Mouse (Mus musculus): ENCODE measurements around the gene Gmfg. TPM values are rescaled to one million over a fixed set of nuclear protein-coding genes. Genes with fewer than 3 reads are reported as not detected.

The Gmfg gene
- polyA plus RNA-seq, 1 experiment, result 2.8 TPM

GRCm38 (mm10) chr7:28410841-28411475 is 26.3 kb upstream of the Gmfg start:
- peak overlapping the region; percentile 29; the same call in 1 of the 2 replicates for H3K27ac ChIP-seq (ENCODE audit: insufficient read depth, low read length)

GRCm38 (mm10) chr7:28412826-28413225 is 24.4 kb upstream of the Gmfg start:
- Histone ChIP-seq H3K27ac (ENCODE audit: insufficient read depth, low read length) (no peak overlapping the region), H3K4me1 (ENCODE audit: control insufficient read depth, insufficient read depth, low read length) (no peaks in the 10 kb centered on the region; the same call in 1 of the 2 replicates)
- TF ChIP-seq POLR2A (IDR thresholded peaks at IDR 0.05; ENCODE audit: extremely low read depth, insufficient read depth, low read length), result no peak
- TF ChIP-seq CTCF (IDR thresholded peaks at IDR 0.05; ENCODE audit: extremely low read depth, insufficient read depth, low read length), result no peak

More at GRCm38 (mm10) chr7:28410841-28411475, 26.3 kb upstream of the Gmfg start:
- no peak for TF ChIP-seq POLR2A (IDR thresholded peaks at IDR 0.05; ENCODE audit: extremely low read depth, insufficient read depth, low read length)
- no peak for TF ChIP-seq CTCF (IDR thresholded peaks at IDR 0.05; ENCODE audit: extremely low read depth, insufficient read depth, low read length)
- H3K4me3 ChIP-seq (ENCODE audit: insufficient read depth, low read length), result no peak overlapping the region
- H3K4me1 ChIP-seq (ENCODE audit: control insufficient read depth, insufficient read depth, low read length), result no peaks in the 10 kb centered on the region; the same call in 1 of the 2 replicates

GRCm38 (mm10) chr7:28417368-28417767 is 19.9 kb upstream of the Gmfg start:
- Histone ChIP-seq H3K4me1 (ENCODE audit: control insufficient read depth, insufficient read depth, low read length) (peaks cover 2% of the 10 kb centered on the region; the same call in 1 of the 2 replicates), H3K27ac (ENCODE audit: insufficient read depth, low read length) (no peak overlapping the region), H3K4me3 (ENCODE audit: insufficient read depth, low read length) (no peak overlapping the region)
- TF ChIP-seq POLR2A (IDR thresholded peaks at IDR 0.05; ENCODE audit: extremely low read depth, insufficient read depth, low read length), result no peak
- no peak for TF ChIP-seq CTCF (IDR thresholded peaks at IDR 0.05; ENCODE audit: extremely low read depth, insufficient read depth, low read length)

More at GRCm38 (mm10) chr7:28412826-28413225, 24.4 kb upstream of the Gmfg start:
- no peak overlapping the region for H3K4me3 ChIP-seq (ENCODE audit: insufficient read depth, low read length)

GRCm38 (mm10) chr7:28418096-28418670 is 19.1 kb upstream of the Gmfg start:
- Histone ChIP-seq H3K4me1 (ENCODE audit: control insufficient read depth, insufficient read depth, low read length) (peaks cover 2% of the 10 kb centered on the region; the same call in 1 of the 2 replicates), H3K4me3 (ENCODE audit: insufficient read depth, low read length) (no peak overlapping the region), H3K27ac (ENCODE audit: insufficient read depth, low read length) (no peak overlapping the region)
- no peak for TF ChIP-seq POLR2A (IDR thresholded peaks at IDR 0.05; ENCODE audit: extremely low read depth, insufficient read depth, low read length)
- TF ChIP-seq CTCF (IDR thresholded peaks at IDR 0.05; ENCODE audit: extremely low read depth, insufficient read depth, low read length), result no peak

- TF ChIP-seq POLR2A (IDR thresholded peaks at IDR 0.05; ENCODE audit: extremely low read depth, insufficient read depth, low read length) (no peak), CTCF (IDR thresholded peaks at IDR 0.05; ENCODE audit: extremely low read depth, insufficient read depth, low read length) (no peak)
Measured at GRCm38 (mm10) chr7:28419416-28419815, 17.8 kb upstream of the Gmfg start.

GRCm38 (mm10) chr7:28423018-28423417 is 14.2 kb upstream of the Gmfg start:
- H3K4me3 ChIP-seq (ENCODE audit: insufficient read depth, low read length), result no peak overlapping the region
- TF ChIP-seq CTCF (IDR thresholded peaks at IDR 0.05; ENCODE audit: extremely low read depth, insufficient read depth, low read length), result no peak
- TF ChIP-seq POLR2A (IDR thresholded peaks at IDR 0.05; ENCODE audit: extremely low read depth, insufficient read depth, low read length), result no peak
- peaks cover 3% of the 10 kb centered on the region; the same call in 1 of the 2 replicates for H3K4me1 ChIP-seq (ENCODE audit: control insufficient read depth, insufficient read depth, low read length)
- no peak overlapping the region for H3K27ac ChIP-seq (ENCODE audit: insufficient read depth, low read length)

More at GRCm38 (mm10) chr7:28419416-28419815, 17.8 kb upstream of the Gmfg start:
- Histone ChIP-seq H3K4me3 (ENCODE audit: insufficient read depth, low read length) (no peak overlapping the region), H3K4me1 (ENCODE audit: control insufficient read depth, insufficient read depth, low read length) (peaks cover 2% of the 10 kb centered on the region; the same call in 1 of the 2 replicates), H3K27ac (ENCODE audit: insufficient read depth, low read length) (no peak overlapping the region)

- TF ChIP-seq CTCF (IDR thresholded peaks at IDR 0.05; ENCODE audit: extremely low read depth, insufficient read depth, low read length) (no peak), POLR2A (IDR thresholded peaks at IDR 0.05; ENCODE audit: extremely low read depth, insufficient read depth, low read length) (no peak)
- Histone ChIP-seq H3K4me3 (ENCODE audit: insufficient read depth, low read length) (no peak overlapping the region), H3K27ac (ENCODE audit: insufficient read depth, low read length) (no peak overlapping the region), H3K4me1 (ENCODE audit: control insufficient read depth, insufficient read depth, low read length) (peaks cover 4% of the 10 kb centered on the region; the same call in 1 of the 2 replicates)
Measured at GRCm38 (mm10) chr7:28427738-28428137, 9.5 kb upstream of the Gmfg start.

- Histone ChIP-seq H3K27ac (ENCODE audit: insufficient read depth, low read length) (no peak overlapping the region), H3K4me3 (ENCODE audit: insufficient read depth, low read length) (no peak overlapping the region), H3K4me1 (ENCODE audit: control insufficient read depth, insufficient read depth, low read length) (peaks cover 4% of the 10 kb centered on the region; the same call in 1 of the 2 replicates)
- no peak for TF ChIP-seq POLR2A (IDR thresholded peaks at IDR 0.05; ENCODE audit: extremely low read depth, insufficient read depth, low read length)
- no peak for TF ChIP-seq CTCF (IDR thresholded peaks at IDR 0.05; ENCODE audit: extremely low read depth, insufficient read depth, low read length)
Measured at GRCm38 (mm10) chr7:28430512-28430911, 6.7 kb upstream of the Gmfg start.

GRCm38 (mm10) chr7:28432252-28432651 is 5.0 kb upstream of the Gmfg start:
- Histone ChIP-seq H3K27ac (ENCODE audit: insufficient read depth, low read length) (no peak overlapping the region), H3K4me1 (ENCODE audit: control insufficient read depth, insufficient read depth, low read length) (peaks cover 3% of the 10 kb centered on the region; the same call in 1 of the 2 replicates), H3K4me3 (ENCODE audit: insufficient read depth, low read length) (no peak overlapping the region)
- TF ChIP-seq POLR2A (IDR thresholded peaks at IDR 0.05; ENCODE audit: extremely low read depth, insufficient read depth, low read length), result no peak
- TF ChIP-seq CTCF (IDR thresholded peaks at IDR 0.05; ENCODE audit: extremely low read depth, insufficient read depth, low read length), result no peak

Data from cortical plate, adult 2 months (tissue).